Mouse (Mus musculus): ENCODE measurements around the gene 1700088E04Rik. TPM values are rescaled to one million over a fixed set of nuclear protein-coding genes. Genes with fewer than 3 reads are reported as not detected.

Gene 1700088E04Rik
- polyA plus RNA-seq, 1 experiment, result 1.2 TPM

DNA sequence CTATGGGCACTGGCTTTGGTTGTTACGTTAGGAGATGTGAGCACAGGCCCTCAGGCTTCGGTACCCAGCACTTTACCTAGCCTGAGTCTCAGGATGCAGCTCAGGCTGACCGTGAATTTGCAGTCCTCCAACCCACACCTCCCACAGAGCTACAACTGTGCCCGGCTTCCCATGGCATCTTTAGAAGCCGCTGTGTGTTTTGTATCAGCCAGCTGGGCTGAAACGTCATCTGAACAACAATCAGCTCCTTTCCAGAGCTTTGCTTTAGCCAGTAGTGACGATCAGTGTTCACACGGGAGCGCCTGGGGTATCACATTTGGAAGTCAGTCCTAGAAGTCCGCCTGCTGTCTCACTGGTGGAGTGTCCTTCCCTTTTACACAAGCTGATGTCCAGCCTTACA is 37.8 kb downstream of the 1700088E04Rik start:
- Histone ChIP-seq H3K27me3 (ENCODE audit: control insufficient read depth, insufficient read depth, low read length) (no peaks in the 10 kb centered on the region), H3K27ac (ENCODE audit: insufficient read depth, low read depth, low read length) (no peak overlapping the region), H3K4me1 (ENCODE audit: control insufficient read depth, insufficient read depth, insufficient read length, low read length) (no peaks in the 10 kb centered on the region), H3K36me3 (ENCODE audit: control insufficient read depth, insufficient read depth, low read length) (no peaks in the 10 kb centered on the region), H3K4me3 (ENCODE audit: low read depth, low read length) (no peak overlapping the region)
- 80% methylated on average over 10 of the region's 10 CpGs for WGBS
- TF ChIP-seq POLR2A (IDR thresholded peaks at IDR 0.05; ENCODE audit: low read depth, low read length), result no peak
- TF ChIP-seq CTCF (IDR thresholded peaks at IDR 0.05; ENCODE audit: extremely low read depth, insufficient read length, insufficient replicate concordance, low read depth, low read length), result no peak

DNA sequence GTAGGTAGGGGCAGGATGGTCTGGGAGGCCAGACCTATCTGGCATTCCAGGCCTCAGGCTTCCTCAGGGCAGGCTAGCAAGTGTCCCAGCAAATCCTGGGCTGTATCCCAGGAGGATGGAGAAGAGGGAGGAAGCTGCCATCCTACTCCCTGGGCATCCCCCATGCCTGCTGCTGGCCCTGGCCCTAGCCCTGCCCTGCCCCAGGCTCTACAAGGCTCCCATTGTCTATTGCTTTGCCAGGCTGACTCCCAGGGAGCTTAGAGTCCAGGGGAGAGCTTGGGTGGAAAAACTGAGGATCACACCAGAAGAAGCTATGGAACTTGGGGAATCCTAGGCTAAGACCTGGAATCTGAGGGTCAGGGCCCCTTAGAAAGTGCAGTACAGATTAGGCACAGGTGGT is 39.5 kb downstream of the 1700088E04Rik start:
- no peak for TF ChIP-seq CTCF (IDR thresholded peaks at IDR 0.05; ENCODE audit: extremely low read depth, insufficient read length, insufficient replicate concordance, low read depth, low read length)
- TF ChIP-seq POLR2A (IDR thresholded peaks at IDR 0.05; ENCODE audit: low read depth, low read length), result no peak
- H3K36me3 ChIP-seq (ENCODE audit: control insufficient read depth, insufficient read depth, low read length), result no peaks in the 10 kb centered on the region
- H3K27ac ChIP-seq (ENCODE audit: insufficient read depth, low read depth, low read length), result no peak overlapping the region
- peaks cover 3% of the 10 kb centered on the region for H3K4me1 ChIP-seq (ENCODE audit: control insufficient read depth, insufficient read depth, insufficient read length, low read length)
- no peaks in the 10 kb centered on the region for H3K27me3 ChIP-seq (ENCODE audit: control insufficient read depth, insufficient read depth, low read length)
- no peak overlapping the region for H3K4me3 ChIP-seq (ENCODE audit: low read depth, low read length)

DNA sequence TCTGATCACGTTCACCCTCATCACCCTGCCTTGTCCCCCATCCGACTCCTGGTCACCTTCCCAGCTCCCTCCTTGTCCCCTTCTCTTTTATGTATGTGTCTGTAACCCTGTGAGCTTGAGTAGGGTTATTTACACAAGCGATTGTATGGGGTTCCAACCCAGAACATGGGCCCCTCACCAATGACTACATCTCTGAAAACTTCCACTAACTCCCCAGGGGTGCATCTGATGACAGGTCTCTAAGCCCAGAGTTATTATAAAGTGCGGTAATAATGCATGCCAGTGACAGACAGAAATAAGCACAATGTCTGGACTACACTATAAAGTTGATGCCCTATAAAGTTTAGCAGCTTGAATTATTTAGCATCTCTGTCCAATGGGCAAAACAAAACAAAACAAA is 40.7 kb downstream of the 1700088E04Rik start:
- no peak overlapping the region for H3K27ac ChIP-seq (ENCODE audit: insufficient read depth, low read depth, low read length)
- H3K27me3 ChIP-seq (ENCODE audit: control insufficient read depth, insufficient read depth, low read length), result no peaks in the 10 kb centered on the region
- H3K4me3 ChIP-seq (ENCODE audit: low read depth, low read length), result no peak overlapping the region
- peaks cover 3% of the 10 kb centered on the region for H3K4me1 ChIP-seq (ENCODE audit: control insufficient read depth, insufficient read depth, insufficient read length, low read length)
- H3K36me3 ChIP-seq (ENCODE audit: control insufficient read depth, insufficient read depth, low read length), result peaks cover 3% of the 10 kb centered on the region
- WGBS, result 87% methylated on average over 4 of the region's 4 CpGs
- no peak for TF ChIP-seq POLR2A (IDR thresholded peaks at IDR 0.05; ENCODE audit: low read depth, low read length)
- TF ChIP-seq CTCF (IDR thresholded peaks at IDR 0.05; ENCODE audit: extremely low read depth, insufficient read length, insufficient replicate concordance, low read depth, low read length), result no peak

DNA sequence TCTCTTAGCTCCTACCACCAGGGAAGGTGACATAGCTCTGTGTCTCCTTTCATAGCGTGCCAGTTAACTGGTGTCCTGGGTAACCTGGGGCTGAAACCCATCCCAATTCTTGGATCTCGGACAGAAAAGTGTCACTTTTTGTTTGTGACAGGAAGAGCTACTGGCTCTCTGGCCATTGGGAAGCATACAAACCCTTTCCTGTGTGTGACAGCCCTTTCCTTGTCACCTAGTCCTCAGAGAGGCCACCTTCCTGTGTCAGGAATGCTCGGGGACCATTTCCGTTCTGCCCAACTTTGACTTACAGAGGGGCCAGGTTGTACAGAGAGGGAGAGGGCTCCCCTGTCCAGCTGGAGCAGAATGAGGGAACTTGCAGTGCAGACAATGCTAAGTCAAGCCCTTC is 41.6 kb downstream of the 1700088E04Rik start:
- Histone ChIP-seq H3K36me3 (ENCODE audit: control insufficient read depth, insufficient read depth, low read length) (peaks cover 8% of the 10 kb centered on the region), H3K27ac (ENCODE audit: insufficient read depth, low read depth, low read length) (no peak overlapping the region), H3K27me3 (ENCODE audit: control insufficient read depth, insufficient read depth, low read length) (no peaks in the 10 kb centered on the region), H3K4me3 (ENCODE audit: low read depth, low read length) (no peak overlapping the region), H3K4me1 (ENCODE audit: control insufficient read depth, insufficient read depth, insufficient read length, low read length) (peaks cover 3% of the 10 kb centered on the region)
- 83% methylated on average over 4 of the region's 4 CpGs for WGBS
- no peak for TF ChIP-seq CTCF (IDR thresholded peaks at IDR 0.05; ENCODE audit: extremely low read depth, insufficient read length, insufficient replicate concordance, low read depth, low read length)
- TF ChIP-seq POLR2A (IDR thresholded peaks at IDR 0.05; ENCODE audit: low read depth, low read length), result no peak

DNA sequence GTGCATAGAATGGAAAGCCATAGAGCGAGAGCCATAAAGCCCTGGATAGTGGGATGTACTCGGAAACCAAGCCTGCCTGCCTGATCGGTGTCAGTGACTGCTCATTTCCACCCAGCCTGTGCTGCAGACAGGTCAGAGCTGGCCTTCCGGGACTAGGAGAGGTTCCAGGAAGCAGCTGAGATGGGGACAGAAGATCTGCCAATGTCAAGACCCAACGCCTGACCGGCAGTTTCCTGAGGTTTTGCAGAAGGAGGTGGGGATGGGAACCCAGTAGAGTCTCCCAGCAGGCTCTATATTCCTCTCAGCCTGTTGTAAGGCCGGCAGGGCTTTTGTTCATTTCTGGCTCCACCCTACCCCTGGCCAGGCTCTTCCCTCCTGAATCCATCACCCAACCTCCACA is 42.2 kb downstream of the 1700088E04Rik start:
- peaks cover 14% of the 10 kb centered on the region for H3K36me3 ChIP-seq (ENCODE audit: control insufficient read depth, insufficient read depth, low read length)
- no peaks in the 10 kb centered on the region for H3K27me3 ChIP-seq (ENCODE audit: control insufficient read depth, insufficient read depth, low read length)
- H3K27ac ChIP-seq (ENCODE audit: insufficient read depth, low read depth, low read length), result peak overlapping the region; percentile 50; the same call in 1 of the 2 replicates
- peaks cover 3% of the 10 kb centered on the region for H3K4me1 ChIP-seq (ENCODE audit: control insufficient read depth, insufficient read depth, insufficient read length, low read length)
- 74% methylated on average over 7 of the region's 7 CpGs for WGBS
- no peak overlapping the region for H3K4me3 ChIP-seq (ENCODE audit: low read depth, low read length)
- TF ChIP-seq CTCF (IDR thresholded peaks at IDR 0.05; ENCODE audit: extremely low read depth, insufficient read length, insufficient replicate concordance, low read depth, low read length) (no peak), POLR2A (IDR thresholded peaks at IDR 0.05; ENCODE audit: low read depth, low read length) (no peak)

DNA sequence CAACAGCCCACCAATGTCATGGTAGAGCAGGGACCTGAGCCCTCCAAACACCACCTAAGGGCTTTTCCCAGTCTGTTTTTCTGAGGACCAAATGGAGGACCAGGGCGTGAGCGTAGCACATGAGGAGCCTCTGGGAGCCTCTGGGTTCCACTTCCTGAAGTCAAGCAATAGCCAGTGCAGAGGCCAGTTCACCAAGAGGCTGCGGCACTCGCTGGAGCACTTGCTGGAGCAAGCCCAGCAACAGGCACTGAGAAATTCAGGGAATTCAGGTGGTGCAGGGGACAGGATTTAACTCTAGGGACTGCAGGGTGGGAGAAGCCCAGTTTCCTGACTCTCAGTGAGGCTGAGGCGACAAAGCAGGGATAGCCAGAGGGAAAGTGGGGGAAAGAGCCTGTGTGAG is 42.8 kb downstream of the 1700088E04Rik start:
- Histone ChIP-seq H3K36me3 (ENCODE audit: control insufficient read depth, insufficient read depth, low read length) (peaks cover 20% of the 10 kb centered on the region), H3K4me1 (ENCODE audit: control insufficient read depth, insufficient read depth, insufficient read length, low read length) (peaks cover 3% of the 10 kb centered on the region), H3K27me3 (ENCODE audit: control insufficient read depth, insufficient read depth, low read length) (no peaks in the 10 kb centered on the region), H3K27ac (ENCODE audit: insufficient read depth, low read depth, low read length) (peak overlapping the region; percentile 50), H3K4me3 (ENCODE audit: low read depth, low read length) (no peak overlapping the region)
- TF ChIP-seq POLR2A (IDR thresholded peaks at IDR 0.05; ENCODE audit: low read depth, low read length), result no peak
- TF ChIP-seq CTCF (IDR thresholded peaks at IDR 0.05; ENCODE audit: extremely low read depth, insufficient read length, insufficient replicate concordance, low read depth, low read length), result no peak
- WGBS, result 80% methylated on average over 5 of the region's 5 CpGs

DNA sequence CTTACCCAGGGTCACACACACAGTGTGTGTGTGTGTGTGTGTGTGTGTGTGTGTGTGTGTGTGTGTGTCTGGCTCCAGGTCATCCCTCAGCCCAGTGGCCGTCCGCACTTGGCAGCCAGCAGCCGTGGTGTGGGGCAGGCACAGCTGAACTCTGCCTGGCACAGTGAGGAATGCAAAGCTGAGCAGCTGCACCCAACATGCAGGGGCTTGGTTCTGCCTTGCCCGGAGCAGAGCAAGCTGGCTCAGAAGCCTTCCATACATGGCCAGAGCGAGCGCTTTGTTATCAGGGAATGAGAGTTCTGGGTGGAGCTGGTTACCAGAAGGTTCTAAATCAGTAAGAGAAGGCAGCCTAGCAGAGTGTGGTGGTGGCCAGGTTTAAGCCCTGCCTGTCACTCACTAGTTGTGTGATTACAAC is 43.4 kb downstream of the 1700088E04Rik start:
- peak overlapping the region; percentile 50 for H3K27ac ChIP-seq (ENCODE audit: insufficient read depth, low read depth, low read length)
- H3K27me3 ChIP-seq (ENCODE audit: control insufficient read depth, insufficient read depth, low read length), result no peaks in the 10 kb centered on the region
- H3K4me3 ChIP-seq (ENCODE audit: low read depth, low read length), result no peak overlapping the region
- TF ChIP-seq CTCF (IDR thresholded peaks at IDR 0.05; ENCODE audit: extremely low read depth, insufficient read length, insufficient replicate concordance, low read depth, low read length) (no peak), POLR2A (IDR thresholded peaks at IDR 0.05; ENCODE audit: low read depth, low read length) (no peak)
- peaks cover 3% of the 10 kb centered on the region for H3K4me1 ChIP-seq (ENCODE audit: control insufficient read depth, insufficient read depth, insufficient read length, low read length)
- 19% methylated on average over 6 of the region's 6 CpGs for WGBS
- peaks cover 24% of the 10 kb centered on the region for H3K36me3 ChIP-seq (ENCODE audit: control insufficient read depth, insufficient read depth, low read length)

DNA sequence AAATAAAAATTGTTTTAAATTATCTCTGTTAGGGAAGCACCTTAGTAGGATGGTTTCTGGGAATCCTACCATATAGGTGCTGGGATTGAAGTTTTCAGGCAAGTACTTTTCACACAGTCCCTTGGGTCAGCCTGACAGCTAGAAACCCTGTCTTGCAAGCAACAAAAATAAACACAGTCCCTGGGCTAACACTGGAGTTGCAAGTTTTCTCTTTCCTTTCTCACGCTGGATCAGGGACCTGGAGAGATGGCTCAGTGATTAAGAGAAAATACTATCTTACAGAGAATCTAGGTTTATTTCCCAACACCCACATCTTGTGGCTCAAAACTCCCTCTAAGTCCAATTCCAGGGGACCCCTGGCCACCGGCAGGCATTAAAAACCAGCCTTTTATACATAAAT is 43.9 kb downstream of the 1700088E04Rik start:
- Histone ChIP-seq H3K36me3 (ENCODE audit: control insufficient read depth, insufficient read depth, low read length) (peaks cover 27% of the 10 kb centered on the region), H3K27ac (ENCODE audit: insufficient read depth, low read depth, low read length) (peak overlapping the region; percentile 50), H3K4me1 (ENCODE audit: control insufficient read depth, insufficient read depth, insufficient read length, low read length) (peaks cover 3% of the 10 kb centered on the region), H3K27me3 (ENCODE audit: control insufficient read depth, insufficient read depth, low read length) (no peaks in the 10 kb centered on the region), H3K4me3 (ENCODE audit: low read depth, low read length) (no peak overlapping the region)
- TF ChIP-seq CTCF (IDR thresholded peaks at IDR 0.05; ENCODE audit: extremely low read depth, insufficient read length, insufficient replicate concordance, low read depth, low read length), result no peak
- no peak for TF ChIP-seq POLR2A (IDR thresholded peaks at IDR 0.05; ENCODE audit: low read depth, low read length)
- WGBS, result 22% methylated on average over 2 of the region's 2 CpGs

All from small intestine, adult 2 months (tissue).